Mouse (Mus musculus): Measurements from ENCODE around the gene Sirt4. TPM values are rescaled to one million over a fixed set of nuclear protein-coding genes. Genes with fewer than 3 reads are reported as not detected.

The Sirt4 gene
- polyA plus RNA-seq, 1 experiment from 2014 or later = 26.8 TPM

DNA sequence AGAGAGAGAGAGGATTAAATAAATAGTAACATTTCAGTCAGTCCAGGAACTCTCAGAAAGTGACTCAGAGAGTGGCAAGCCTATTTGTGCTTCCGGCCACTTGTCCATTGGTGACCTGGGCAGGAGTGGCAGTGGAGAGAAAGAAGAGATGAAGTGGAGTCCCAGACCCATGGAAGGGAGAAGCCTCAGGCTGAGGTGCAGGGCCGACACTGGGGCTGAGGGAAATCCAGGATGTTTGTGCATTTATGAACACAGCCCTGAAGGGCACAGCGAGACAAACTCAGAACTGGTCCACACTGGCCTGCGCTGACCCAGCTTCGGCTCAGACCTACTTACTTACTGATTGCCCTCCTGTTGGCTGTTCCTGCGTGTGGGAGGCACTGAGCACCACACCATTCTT, 14.7 kb downstream of the Sirt4 start:
- H3K4me2 ChIP-seq (ENCODE audit: low read length) = no peak overlapping the region
- H3K36me3 ChIP-seq (ENCODE audit: control insufficient read depth, insufficient read depth, low read length) = no peaks in the 10 kb centered on the region
- H3K4me1 ChIP-seq (ENCODE audit: control insufficient read depth, insufficient read depth, low read depth, low read length) = no peaks in the 10 kb centered on the region
- H3K27me3 ChIP-seq (replicated peaks; ENCODE audit: control insufficient read depth, insufficient read depth, low read length) = no peaks in the 10 kb centered on the region
- no peak for ATAC-seq
- H3K4me3 ChIP-seq (ENCODE audit: low read length) = no peak overlapping the region
- H3K9ac ChIP-seq (ENCODE audit: low read depth, low read length) = no peak overlapping the region
- no peaks in the 10 kb centered on the region for H3K9me3 ChIP-seq (ENCODE audit: control insufficient read depth, low read length)
- WGBS = 73% methylated on average over 6 of the region's 6 CpGs
- no peak overlapping the region for H3K27ac ChIP-seq (ENCODE audit: low read depth, low read length)

DNA sequence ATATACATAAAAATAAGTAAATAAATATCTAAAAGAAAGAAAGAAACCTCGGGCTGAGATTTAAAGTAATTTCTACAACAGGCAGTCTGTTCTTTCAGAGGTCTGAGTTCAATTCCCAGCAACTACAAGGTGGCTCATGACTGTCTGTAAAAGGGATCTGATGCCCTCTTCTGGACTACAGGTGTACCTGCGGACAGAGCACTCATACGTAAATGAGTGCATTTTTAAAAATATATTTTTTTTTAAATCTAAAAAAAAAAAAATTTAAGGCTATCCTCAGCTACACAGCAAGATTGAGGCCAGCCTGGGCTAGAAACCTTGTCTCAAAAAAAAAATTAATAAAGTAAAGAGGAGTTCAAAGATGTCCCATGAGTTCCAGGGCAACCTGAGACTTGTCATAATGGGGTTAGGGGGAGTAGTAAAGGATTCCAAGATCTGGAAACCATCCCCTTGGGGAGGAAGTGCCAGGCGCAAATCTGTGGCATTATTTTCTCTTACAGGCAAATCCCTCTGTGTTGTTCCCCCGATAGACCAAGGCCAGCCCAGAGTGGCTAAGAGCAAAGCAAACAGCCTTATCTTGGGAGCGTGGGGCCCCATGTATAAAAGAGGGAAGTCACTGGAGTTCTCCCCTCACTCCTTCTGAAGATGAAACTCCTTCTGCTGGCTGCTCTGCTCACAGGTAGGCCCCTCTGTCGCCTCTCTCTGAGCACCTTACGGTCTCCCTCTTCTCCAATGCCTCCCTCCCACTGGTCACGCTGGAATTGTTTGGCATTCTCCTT, 18.7 kb downstream of the Sirt4 start, which contains the start of gene Pla2g1b:
Gene Pla2g1b, plus strand, starts transcription at position 621 of the 779 bp plus-strand sequence.
- H3K4me3 ChIP-seq (ENCODE audit: low read length) = no peak within 1 kb of the TSS
- H3K36me3 ChIP-seq (ENCODE audit: control insufficient read depth, insufficient read depth, low read length) = no peaks in the 10 kb centered on the region
- no peak for ATAC-seq
- H3K27me3 ChIP-seq (replicated peaks; ENCODE audit: control insufficient read depth, insufficient read depth, low read length) = no peaks in the 10 kb centered on the region
- 52% methylated on average over 9 of the region's 9 CpGs for WGBS
- no peak within 1 kb of the TSS for H3K4me2 ChIP-seq (ENCODE audit: low read length)
- no peak within 1 kb of the TSS for H3K27ac ChIP-seq (ENCODE audit: low read depth, low read length)
- no peaks in the 10 kb centered on the region for H3K4me1 ChIP-seq (ENCODE audit: control insufficient read depth, insufficient read depth, low read depth, low read length)
- no peak within 1 kb of the TSS for H3K9ac ChIP-seq (ENCODE audit: low read depth, low read length)
- H3K9me3 ChIP-seq (ENCODE audit: control insufficient read depth, low read length) = no peaks in the 10 kb centered on the region

DNA sequence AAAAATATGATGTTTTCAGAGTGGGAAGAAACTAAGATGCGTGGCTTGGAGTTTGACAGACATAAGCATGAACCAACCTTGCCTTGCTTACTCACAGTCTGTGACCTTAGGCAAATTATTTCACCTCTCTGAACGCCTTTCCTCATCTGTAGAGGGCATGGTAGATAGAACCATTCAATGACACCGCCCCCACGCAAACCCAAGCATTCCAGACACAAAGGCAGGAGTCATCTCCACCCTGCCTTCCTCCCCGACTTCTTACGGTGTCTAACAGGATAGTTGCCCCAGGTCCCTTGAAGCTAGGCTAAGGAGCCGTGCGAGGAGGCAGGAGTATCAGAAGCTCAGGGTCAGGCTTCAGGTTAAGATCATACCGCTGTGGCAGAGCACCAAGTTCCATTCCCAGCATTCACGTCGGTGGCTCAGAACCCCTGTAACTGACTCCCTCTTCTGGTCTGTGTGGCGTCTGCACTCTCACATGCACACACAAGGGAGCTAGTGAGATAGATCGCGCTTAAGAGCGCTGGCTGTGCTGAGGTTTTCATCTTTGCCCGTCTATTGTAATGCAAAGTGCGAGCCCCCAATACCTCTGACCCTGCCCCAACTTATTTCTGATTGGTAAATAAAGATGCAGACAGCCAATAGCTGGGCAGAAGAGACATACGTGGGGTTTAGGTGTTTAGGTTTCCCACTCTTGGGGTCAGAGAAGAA, 20.0 kb downstream of the Sirt4 start:
- 83% methylated on average over 18 of the region's 18 CpGs for WGBS
- Histone ChIP-seq H3K9me3 (ENCODE audit: control insufficient read depth, low read length) (no peaks in the 10 kb centered on the region), H3K9ac (ENCODE audit: low read depth, low read length) (no peak overlapping the region), H3K27ac (ENCODE audit: low read depth, low read length) (no peak overlapping the region), H3K36me3 (ENCODE audit: control insufficient read depth, insufficient read depth, low read length) (no peaks in the 10 kb centered on the region), H3K27me3 (replicated peaks; ENCODE audit: control insufficient read depth, insufficient read depth, low read length) (no peaks in the 10 kb centered on the region), H3K4me3 (ENCODE audit: low read length) (no peak overlapping the region), H3K4me1 (ENCODE audit: control insufficient read depth, insufficient read depth, low read depth, low read length) (no peaks in the 10 kb centered on the region), H3K4me2 (ENCODE audit: low read length) (no peak overlapping the region)
- no peak for ATAC-seq

DNA sequence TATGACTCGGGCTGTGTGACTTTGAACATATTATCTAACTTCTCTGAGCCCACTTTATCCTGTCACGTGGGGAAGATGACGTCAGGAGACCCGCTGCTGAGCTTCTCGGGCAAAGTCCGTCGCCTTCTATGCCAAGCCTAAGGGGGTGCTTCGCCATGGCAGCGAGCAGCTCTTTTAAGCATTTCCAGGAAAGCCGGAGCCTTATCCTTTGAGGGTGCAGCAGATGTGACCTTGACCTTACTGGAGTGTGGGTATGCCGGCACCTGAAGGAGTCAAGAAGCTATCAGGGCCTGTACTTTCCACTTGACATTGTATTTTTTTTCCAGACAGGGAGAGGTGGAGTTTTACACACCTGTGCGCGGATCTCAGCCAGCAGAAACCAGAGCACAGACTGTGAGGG, 25.6 kb downstream of the Sirt4 start:
- no peak for ATAC-seq
- H3K4me2 ChIP-seq (ENCODE audit: low read length) = no peak overlapping the region
- WGBS = 70% methylated on average over 13 of the region's 13 CpGs

DNA sequence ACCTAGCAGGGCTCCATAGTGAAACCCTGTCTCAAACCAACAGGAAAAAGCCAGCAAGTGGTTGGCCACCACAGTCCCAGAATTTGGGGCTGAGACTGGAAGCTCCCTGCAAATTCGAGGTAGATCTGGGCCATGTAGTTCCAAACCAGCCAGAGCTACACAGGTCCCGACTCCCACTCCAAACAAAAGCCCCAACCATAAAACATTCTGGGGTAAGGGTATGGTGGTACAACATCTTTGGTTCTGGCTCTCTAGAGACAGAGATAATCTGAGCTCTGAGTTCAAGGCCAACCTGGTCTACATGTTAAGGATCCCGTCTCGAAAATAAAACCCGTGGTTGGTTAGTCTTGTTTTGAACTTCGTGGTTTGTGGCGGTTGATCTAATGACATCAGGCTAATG, 28.7 kb downstream of the Sirt4 start:
- Histone ChIP-seq H3K4me3 (ENCODE audit: low read length) (no peak overlapping the region), H3K9ac (ENCODE audit: low read depth, low read length) (no peak overlapping the region), H3K4me1 (ENCODE audit: control insufficient read depth, insufficient read depth, low read depth, low read length) (no peaks in the 10 kb centered on the region), H3K36me3 (ENCODE audit: control insufficient read depth, insufficient read depth, low read length) (peaks cover 21% of the 10 kb centered on the region), H3K4me2 (ENCODE audit: low read length) (no peak overlapping the region), H3K27ac (ENCODE audit: low read depth, low read length) (no peak overlapping the region), H3K9me3 (ENCODE audit: control insufficient read depth, low read length) (no peaks in the 10 kb centered on the region), H3K27me3 (replicated peaks; ENCODE audit: control insufficient read depth, insufficient read depth, low read length) (no peaks in the 10 kb centered on the region)
- ATAC-seq = no peak
- WGBS = 75% methylated on average over 7 of the region's 7 CpGs

More for the DNA sequence above, 25.6 kb downstream of the Sirt4 start:
- no peak overlapping the region for H3K9ac ChIP-seq (ENCODE audit: low read depth, low read length)
- peaks cover 7% of the 10 kb centered on the region for H3K36me3 ChIP-seq (ENCODE audit: control insufficient read depth, insufficient read depth, low read length)
- no peaks in the 10 kb centered on the region for H3K4me1 ChIP-seq (ENCODE audit: control insufficient read depth, insufficient read depth, low read depth, low read length)
- no peaks in the 10 kb centered on the region for H3K27me3 ChIP-seq (replicated peaks; ENCODE audit: control insufficient read depth, insufficient read depth, low read length)
- no peak overlapping the region for H3K4me3 ChIP-seq (ENCODE audit: low read length)
- no peaks in the 10 kb centered on the region for H3K9me3 ChIP-seq (ENCODE audit: control insufficient read depth, low read length)
- no peak overlapping the region for H3K27ac ChIP-seq (ENCODE audit: low read depth, low read length)

DNA sequence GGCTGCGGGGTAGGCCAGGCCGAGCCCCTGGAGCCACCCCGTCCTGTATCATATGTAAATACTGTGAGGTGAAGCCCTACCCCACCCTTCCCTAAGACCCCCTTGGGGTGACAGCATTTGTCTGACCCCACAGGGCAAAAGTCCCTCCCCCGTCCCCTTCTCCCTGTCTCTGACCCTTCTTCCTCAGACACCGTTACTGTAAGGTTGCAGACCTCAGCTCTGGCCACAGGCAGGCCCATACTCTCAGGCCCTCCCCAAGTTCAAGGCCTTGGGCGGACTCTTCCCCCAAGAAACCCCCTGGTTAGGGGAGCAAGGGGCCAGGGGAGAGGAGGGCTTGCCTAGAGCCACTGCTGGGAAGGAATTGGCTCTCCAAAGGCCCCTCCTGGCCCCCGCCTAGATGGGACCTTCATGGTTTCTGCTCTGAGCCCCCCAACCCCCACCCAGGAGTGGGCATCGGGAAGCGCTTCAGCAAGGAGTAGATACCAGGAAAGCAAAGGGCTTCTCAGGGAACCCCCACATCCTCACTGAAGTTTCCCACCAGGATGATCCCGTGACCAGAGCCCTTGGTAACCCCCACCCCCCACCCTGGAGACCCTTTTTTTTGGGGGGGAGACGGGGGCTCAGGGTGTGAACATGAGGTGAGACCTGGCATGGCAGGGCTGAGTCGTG, 30.0 kb downstream of the Sirt4 start:
- no peak overlapping the region for H3K27ac ChIP-seq (ENCODE audit: low read depth, low read length)
- H3K4me3 ChIP-seq (ENCODE audit: low read length) = no peak overlapping the region
- H3K36me3 ChIP-seq (ENCODE audit: control insufficient read depth, insufficient read depth, low read length) = peaks cover 23% of the 10 kb centered on the region
- H3K9me3 ChIP-seq (ENCODE audit: control insufficient read depth, low read length) = no peaks in the 10 kb centered on the region
- WGBS = 81% methylated on average over 12 of the region's 12 CpGs
- H3K4me2 ChIP-seq (ENCODE audit: low read length) = no peak overlapping the region
- no peak overlapping the region for H3K9ac ChIP-seq (ENCODE audit: low read depth, low read length)
- 0 out of 2 replicates have a peak, but pooled peaks have one; percentile 19 for ATAC-seq
- H3K27me3 ChIP-seq (replicated peaks; ENCODE audit: control insufficient read depth, insufficient read depth, low read length) = no peaks in the 10 kb centered on the region
- H3K4me1 ChIP-seq (ENCODE audit: control insufficient read depth, insufficient read depth, low read depth, low read length) = no peaks in the 10 kb centered on the region

DNA sequence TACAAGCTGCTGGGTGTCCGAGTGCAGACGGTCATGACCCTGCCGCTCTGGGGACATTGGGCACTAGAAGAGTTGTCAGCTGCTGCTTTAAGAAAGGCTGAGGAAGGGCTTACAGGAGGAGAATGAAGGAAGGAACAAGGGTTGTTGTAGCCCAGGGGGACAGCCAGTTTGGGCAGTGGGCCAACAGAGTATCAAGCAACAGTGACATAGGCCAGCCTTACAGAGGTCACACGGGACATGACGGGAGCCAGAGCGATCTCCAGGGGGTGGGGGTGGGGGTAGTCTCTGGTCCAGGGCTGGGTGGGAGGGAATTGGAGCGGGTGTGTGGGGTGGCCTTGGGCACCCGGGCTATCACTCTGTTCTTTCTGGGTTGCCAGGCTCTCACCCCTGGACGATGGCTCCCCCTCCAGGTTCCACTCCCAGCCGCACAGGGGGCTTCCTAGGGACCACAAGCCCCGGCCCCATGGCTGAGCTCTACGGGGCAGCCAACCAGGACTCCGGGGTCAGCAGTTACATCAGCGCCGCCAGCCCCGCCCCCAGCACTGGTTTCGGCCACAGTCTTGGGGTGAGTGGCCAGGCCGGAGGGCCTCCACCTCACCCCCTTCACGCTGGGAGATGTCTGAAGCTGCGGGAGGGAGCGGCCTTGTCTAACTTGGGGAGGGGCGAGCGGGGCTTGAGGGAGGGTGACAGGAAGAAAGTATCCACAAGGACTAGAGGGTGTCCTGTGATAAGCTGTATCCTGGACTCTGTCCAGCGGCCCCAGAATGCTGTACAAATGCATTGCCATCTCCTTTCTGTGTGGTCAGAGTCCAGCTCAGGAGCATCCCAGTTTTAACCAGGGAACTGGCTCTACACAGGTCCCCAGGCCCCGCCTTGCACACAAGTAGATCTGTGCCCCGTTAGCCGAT, 33.9 kb downstream of the Sirt4 start:
- Histone ChIP-seq H3K36me3 (ENCODE audit: control insufficient read depth, insufficient read depth, low read length) (peaks cover 38% of the 10 kb centered on the region), H3K4me2 (ENCODE audit: low read length) (no peak overlapping the region), H3K27ac (ENCODE audit: low read depth, low read length) (no peak overlapping the region), H3K4me3 (ENCODE audit: low read length) (no peak overlapping the region), H3K4me1 (ENCODE audit: control insufficient read depth, insufficient read depth, low read depth, low read length) (no peaks in the 10 kb centered on the region), H3K9ac (ENCODE audit: low read depth, low read length) (no peak overlapping the region), H3K9me3 (ENCODE audit: control insufficient read depth, low read length) (no peaks in the 10 kb centered on the region), H3K27me3 (replicated peaks; ENCODE audit: control insufficient read depth, insufficient read depth, low read length) (no peaks in the 10 kb centered on the region)
- ATAC-seq = 0 out of 2 replicates have a peak, but pooled peaks have one; percentile 7
- 91% methylated on average over 27 of the region's 27 CpGs for WGBS

DNA sequence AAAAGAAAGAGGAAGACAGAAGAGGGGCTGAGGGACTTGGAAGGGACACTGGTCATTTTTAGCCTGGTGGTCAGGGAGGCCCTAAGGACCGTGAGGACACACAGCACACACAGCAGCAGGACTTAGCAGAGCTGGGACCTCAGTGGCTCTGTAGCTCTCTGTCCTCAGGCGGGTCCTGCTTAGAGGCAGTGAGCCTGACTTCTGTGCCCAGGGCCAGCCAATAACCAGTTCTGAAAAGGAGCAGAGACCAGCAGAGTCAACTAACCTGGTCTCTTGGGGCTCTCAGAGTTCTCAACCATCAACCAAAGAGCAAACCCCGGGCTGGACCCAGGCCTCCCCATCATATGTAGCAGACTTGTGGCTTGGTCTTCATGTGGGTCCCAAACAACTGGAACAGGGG, 35.3 kb downstream of the Sirt4 start:
- Histone ChIP-seq H3K27me3 (replicated peaks; ENCODE audit: control insufficient read depth, insufficient read depth, low read length) (no peaks in the 10 kb centered on the region), H3K9ac (ENCODE audit: low read depth, low read length) (no peak overlapping the region), H3K9me3 (ENCODE audit: control insufficient read depth, low read length) (no peaks in the 10 kb centered on the region), H3K36me3 (ENCODE audit: control insufficient read depth, insufficient read depth, low read length) (peaks cover 37% of the 10 kb centered on the region), H3K27ac (ENCODE audit: low read depth, low read length) (no peak overlapping the region), H3K4me3 (ENCODE audit: low read length) (no peak overlapping the region), H3K4me2 (ENCODE audit: low read length) (no peak overlapping the region), H3K4me1 (ENCODE audit: control insufficient read depth, insufficient read depth, low read depth, low read length) (no peaks in the 10 kb centered on the region)
- ATAC-seq = no peak
- WGBS = 82% methylated on average over 3 of the region's 3 CpGs
